Mouse (Mus musculus): ENCODE data around the gene Iah1. TPM values are rescaled to one million over a fixed set of nuclear protein-coding genes. Genes with fewer than 3 reads are reported as not detected.

Gene Iah1
- polyA plus RNA-seq, 1 experiment from 2014 or later: 92.6 TPM

- Histone ChIP-seq H3K4me1 (ENCODE audit: insufficient read depth, low read length) (no peaks in the 10 kb centered on the region), H3K36me3 (ENCODE audit: insufficient read depth, low read length) (peaks cover 62% of the 10 kb centered on the region), H3K27ac (ENCODE audit: low read length) (no peak overlapping the region), H3K27me3 (ENCODE audit: insufficient read depth, low read length) (no peaks in the 10 kb centered on the region), H3K4me2 (replicated peaks; ENCODE audit: low read depth, low read length) (no peak overlapping the region), H3K9ac (replicated peaks; ENCODE audit: low read length) (no peak overlapping the region), H3K4me3 (ENCODE audit: low read length) (no peak overlapping the region), H3K9me3 (ENCODE audit: low read length) (no peaks in the 10 kb centered on the region)
- ATAC-seq (ENCODE audit: low FRiP score, low TSS enrichment): no peak
- 87% methylated on average over 10 of the region's 10 CpGs for WGBS
Observed at GRCm38 (mm10) chr12:21330961-21331576, 14.9 kb downstream of the Iah1 start.

GRCm38 (mm10) chr12:21331711-21332110, 15.5 kb downstream of the Iah1 start:
- H3K4me1 ChIP-seq (ENCODE audit: insufficient read depth, low read length): no peaks in the 10 kb centered on the region
- no peak overlapping the region for H3K9ac ChIP-seq (replicated peaks; ENCODE audit: low read length)
- H3K9me3 ChIP-seq (ENCODE audit: low read length): no peaks in the 10 kb centered on the region
- WGBS: 83% methylated on average over 6 of the region's 6 CpGs
- H3K4me3 ChIP-seq (ENCODE audit: low read length): no peak overlapping the region
- no peak overlapping the region for H3K4me2 ChIP-seq (replicated peaks; ENCODE audit: low read depth, low read length)
- H3K27ac ChIP-seq (ENCODE audit: low read length): no peak overlapping the region
- no peak for ATAC-seq (ENCODE audit: low FRiP score, low TSS enrichment)
- peaks cover 58% of the 10 kb centered on the region for H3K36me3 ChIP-seq (ENCODE audit: insufficient read depth, low read length)
- no peaks in the 10 kb centered on the region for H3K27me3 ChIP-seq (ENCODE audit: insufficient read depth, low read length)

- Histone ChIP-seq H3K4me1 (ENCODE audit: insufficient read depth, low read length) (no peaks in the 10 kb centered on the region), H3K27me3 (ENCODE audit: insufficient read depth, low read length) (no peaks in the 10 kb centered on the region), H3K9ac (replicated peaks; ENCODE audit: low read length) (no peak overlapping the region), H3K36me3 (ENCODE audit: insufficient read depth, low read length) (peaks cover 48% of the 10 kb centered on the region), H3K27ac (ENCODE audit: low read length) (no peak overlapping the region), H3K9me3 (ENCODE audit: low read length) (no peaks in the 10 kb centered on the region), H3K4me2 (replicated peaks; ENCODE audit: low read depth, low read length) (no peak overlapping the region), H3K4me3 (ENCODE audit: low read length) (no peak overlapping the region)
- 91% methylated on average over 7 of the region's 7 CpGs for WGBS
- no peak for ATAC-seq (ENCODE audit: low FRiP score, low TSS enrichment)
Observed at GRCm38 (mm10) chr12:21333021-21333420, 16.8 kb downstream of the Iah1 start.

- WGBS: 90% methylated on average over 5 of the region's 5 CpGs
- Histone ChIP-seq H3K27ac (ENCODE audit: low read length) (no peak overlapping the region), H3K9ac (replicated peaks; ENCODE audit: low read length) (no peak overlapping the region), H3K4me2 (replicated peaks; ENCODE audit: low read depth, low read length) (no peak overlapping the region), H3K4me3 (ENCODE audit: low read length) (no peak overlapping the region), H3K9me3 (ENCODE audit: low read length) (no peaks in the 10 kb centered on the region), H3K36me3 (ENCODE audit: insufficient read depth, low read length) (peaks cover 45% of the 10 kb centered on the region), H3K4me1 (ENCODE audit: insufficient read depth, low read length) (no peaks in the 10 kb centered on the region), H3K27me3 (ENCODE audit: insufficient read depth, low read length) (no peaks in the 10 kb centered on the region)
- ATAC-seq (ENCODE audit: low FRiP score, low TSS enrichment): no peak
Observed at GRCm38 (mm10) chr12:21333766-21334165, 17.6 kb downstream of the Iah1 start.

- Histone ChIP-seq H3K4me2 (replicated peaks; ENCODE audit: low read depth, low read length) (no peak overlapping the region), H3K4me1 (ENCODE audit: insufficient read depth, low read length) (no peaks in the 10 kb centered on the region), H3K9ac (replicated peaks; ENCODE audit: low read length) (no peak overlapping the region), H3K36me3 (ENCODE audit: insufficient read depth, low read length) (peaks cover 46% of the 10 kb centered on the region), H3K27me3 (ENCODE audit: insufficient read depth, low read length) (no peaks in the 10 kb centered on the region), H3K4me3 (ENCODE audit: low read length) (no peak overlapping the region), H3K9me3 (ENCODE audit: low read length) (no peaks in the 10 kb centered on the region), H3K27ac (ENCODE audit: low read length) (no peak overlapping the region)
- WGBS: 83% methylated on average over 7 of the region's 7 CpGs
- no peak for ATAC-seq (ENCODE audit: low FRiP score, low TSS enrichment)
Observed at GRCm38 (mm10) chr12:21335869-21336268, 19.7 kb downstream of the Iah1 start.

GRCm38 (mm10) chr12:21337171-21337570, 21.0 kb downstream of the Iah1 start:
- no peaks in the 10 kb centered on the region for H3K4me1 ChIP-seq (ENCODE audit: insufficient read depth, low read length)
- 90% methylated on average over 5 of the region's 5 CpGs for WGBS
- ATAC-seq (ENCODE audit: low FRiP score, low TSS enrichment): no peak
- no peak overlapping the region for H3K4me2 ChIP-seq (replicated peaks; ENCODE audit: low read depth, low read length)
- no peak overlapping the region for H3K9ac ChIP-seq (replicated peaks; ENCODE audit: low read length)
- no peak overlapping the region for H3K27ac ChIP-seq (ENCODE audit: low read length)
- H3K4me3 ChIP-seq (ENCODE audit: low read length): no peak overlapping the region
- no peaks in the 10 kb centered on the region for H3K27me3 ChIP-seq (ENCODE audit: insufficient read depth, low read length)
- no peaks in the 10 kb centered on the region for H3K9me3 ChIP-seq (ENCODE audit: low read length)
- H3K36me3 ChIP-seq (ENCODE audit: insufficient read depth, low read length): peaks cover 39% of the 10 kb centered on the region

GRCm38 (mm10) chr12:21340674-21341073, 24.5 kb downstream of the Iah1 start:
- H3K9ac ChIP-seq (replicated peaks; ENCODE audit: low read length): no peak overlapping the region
- no peak overlapping the region for H3K27ac ChIP-seq (ENCODE audit: low read length)
- no peaks in the 10 kb centered on the region for H3K27me3 ChIP-seq (ENCODE audit: insufficient read depth, low read length)
- WGBS: 92% methylated on average over 5 of the region's 5 CpGs
- H3K4me3 ChIP-seq (ENCODE audit: low read length): no peak overlapping the region
- no peak overlapping the region for H3K4me2 ChIP-seq (replicated peaks; ENCODE audit: low read depth, low read length)
- H3K9me3 ChIP-seq (ENCODE audit: low read length): no peaks in the 10 kb centered on the region
- no peaks in the 10 kb centered on the region for H3K4me1 ChIP-seq (ENCODE audit: insufficient read depth, low read length)
- ATAC-seq (ENCODE audit: low FRiP score, low TSS enrichment): no peak
- H3K36me3 ChIP-seq (ENCODE audit: insufficient read depth, low read length): peaks cover 33% of the 10 kb centered on the region

GRCm38 (mm10) chr12:21346972-21347371, 30.8 kb downstream of the Iah1 start:
- no peak overlapping the region for H3K27ac ChIP-seq (ENCODE audit: low read length)
- no peaks in the 10 kb centered on the region for H3K27me3 ChIP-seq (ENCODE audit: insufficient read depth, low read length)
- H3K4me3 ChIP-seq (ENCODE audit: low read length): no peak overlapping the region
- peaks cover 35% of the 10 kb centered on the region for H3K36me3 ChIP-seq (ENCODE audit: insufficient read depth, low read length)
- ATAC-seq (ENCODE audit: low FRiP score, low TSS enrichment): no peak
- WGBS: 89% methylated on average over 7 of the region's 7 CpGs
- no peaks in the 10 kb centered on the region for H3K4me1 ChIP-seq (ENCODE audit: insufficient read depth, low read length)
- no peak overlapping the region for H3K4me2 ChIP-seq (replicated peaks; ENCODE audit: low read depth, low read length)
- H3K9me3 ChIP-seq (ENCODE audit: low read length): peaks cover 5% of the 10 kb centered on the region
- no peak overlapping the region for H3K9ac ChIP-seq (replicated peaks; ENCODE audit: low read length)

GRCm38 (mm10) chr12:21350113-21350876, 34.1 kb downstream of the Iah1 start:
- Histone ChIP-seq H3K9ac (replicated peaks; ENCODE audit: low read length) (no peak overlapping the region), H3K4me1 (ENCODE audit: insufficient read depth, low read length) (no peaks in the 10 kb centered on the region), H3K9me3 (ENCODE audit: low read length) (peaks cover 10% of the 10 kb centered on the region), H3K4me2 (replicated peaks; ENCODE audit: low read depth, low read length) (no peak overlapping the region), H3K27me3 (ENCODE audit: insufficient read depth, low read length) (no peaks in the 10 kb centered on the region), H3K36me3 (ENCODE audit: insufficient read depth, low read length) (peaks cover 58% of the 10 kb centered on the region), H3K27ac (ENCODE audit: low read length) (no peak overlapping the region), H3K4me3 (ENCODE audit: low read length) (no peak overlapping the region)
- ATAC-seq (ENCODE audit: low FRiP score, low TSS enrichment): no peak
- whole genome bisulfite sequencing: 90% methylated on average over 7 of the region's 7 CpGs

- WGBS: 92% methylated on average over 8 of the region's 8 CpGs
- Histone ChIP-seq H3K4me3 (ENCODE audit: low read length) (no peak overlapping the region), H3K4me2 (replicated peaks; ENCODE audit: low read depth, low read length) (no peak overlapping the region), H3K27me3 (ENCODE audit: insufficient read depth, low read length) (no peaks in the 10 kb centered on the region), H3K36me3 (ENCODE audit: insufficient read depth, low read length) (peaks cover 47% of the 10 kb centered on the region), H3K4me1 (ENCODE audit: insufficient read depth, low read length) (no peaks in the 10 kb centered on the region), H3K9ac (replicated peaks; ENCODE audit: low read length) (no peak overlapping the region), H3K27ac (ENCODE audit: low read length) (no peak overlapping the region), H3K9me3 (ENCODE audit: low read length) (peaks cover 10% of the 10 kb centered on the region)
- no peak for ATAC-seq (ENCODE audit: low FRiP score, low TSS enrichment)
Observed at GRCm38 (mm10) chr12:21353681-21354080, 37.5 kb downstream of the Iah1 start.
